Mouse (Mus musculus): ENCODE results near the gene Fbxo24.

DNA sequence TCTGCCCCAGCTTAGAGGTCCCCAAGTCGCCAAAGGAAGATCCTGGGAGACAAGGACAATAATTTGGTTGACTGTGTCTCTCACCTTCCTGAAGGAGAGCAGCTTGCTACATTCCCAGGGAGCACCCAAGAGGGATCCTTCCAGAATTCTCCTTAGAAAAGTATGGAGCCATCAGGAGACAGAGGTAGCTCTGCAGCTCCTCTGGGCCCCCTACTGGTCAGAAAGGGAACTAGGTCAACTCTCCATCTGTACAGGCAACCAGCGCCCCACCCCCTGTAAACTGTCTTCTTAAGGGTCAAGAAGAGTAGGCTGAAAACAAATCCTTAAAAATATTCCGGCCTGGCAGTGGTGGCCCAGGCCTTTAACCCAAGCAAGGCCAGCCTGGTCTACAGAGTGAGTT is 23.7 kb upstream of the Fbxo24 start:
- TF ChIP-seq CTCF (IDR thresholded peaks at IDR 0.05; ENCODE audit: low read depth, low read length) (peak; percentile 74), POLR2A (IDR thresholded peaks at IDR 0.05; ENCODE audit: extremely low read depth, insufficient read depth, low read length) (no peak)
